Mouse (Mus musculus) common myeloid progenitor, adult 5-6 weeks (primary cell): ENCODE results near the gene Apol9a. TPM values are rescaled to one million over a fixed set of nuclear protein-coding genes. Genes with fewer than 3 reads are reported as not detected.

Experiments used
- ATAC-seq: replicated peaks from 2 replicates; pipeline ENCODE4 v1.8.0; 2016; ENCODE audit warnings: low read depth, mild to moderate bottlenecking, moderate TSS enrichment, inconsistent platforms; ENCODE audit not compliant: poor library complexity, severe bottlenecking
- total RNA-seq: library from RNA; stranded (forward); fragments of 200-1000, 187-1606 nt; gene quantifications from 2 replicates; pipeline ENCODE4 v1.2.3, GENCODE M21; 2017

Apol9a gene
- total RNA-seq, 1 experiment from 2014 or later, result not detected

GRCm38 (mm10) chr15:77379921-77380320, 31.0 kb downstream of the Apol9a start:
- no peak for ATAC-seq

GRCm38 (mm10) chr15:77377419-77377818, 33.5 kb downstream of the Apol9a start:
- no peak for ATAC-seq

GRCm38 (mm10) chr15:77376920-77377319, 34.0 kb downstream of the Apol9a start:
- no peak for ATAC-seq

GRCm38 (mm10) chr15:77370588-77370987, 40.3 kb downstream of the Apol9a start:
- ATAC-seq, result no peak

GRCm38 (mm10) chr15:77369981-77370380, 41.0 kb downstream of the Apol9a start:
- no peak for ATAC-seq

- no peak for ATAC-seq
Observed at GRCm38 (mm10) chr15:77368818-77369320, 42.1 kb downstream of the Apol9a start.

- ATAC-seq, result peak; percentile 94
Observed at GRCm38 (mm10) chr15:77368148-77368547, 42.8 kb downstream of the Apol9a start.

- no peak for ATAC-seq
Observed at GRCm38 (mm10) chr15:77367504-77367903, 43.4 kb downstream of the Apol9a start.

GRCm38 (mm10) chr15:77366706-77367484, 44.0 kb downstream of the Apol9a start:
- ATAC-seq, result peak; percentile 61

- ATAC-seq, result no peak
Observed at GRCm38 (mm10) chr15:77365700-77366570, 45.0 kb downstream of the Apol9a start.

GRCm38 (mm10) chr15:77364026-77364425, 46.9 kb downstream of the Apol9a start:
- no peak for ATAC-seq

GRCm38 (mm10) chr15:77363578-77363977, 47.4 kb downstream of the Apol9a start:
- no peak for ATAC-seq

GRCm38 (mm10) chr15:77362952-77363351, 48.0 kb downstream of the Apol9a start:
- no peak for ATAC-seq

- ATAC-seq, result no peak
Observed at GRCm38 (mm10) chr15:77359905-77360304, 51.0 kb downstream of the Apol9a start.

- no peak for ATAC-seq
Observed at GRCm38 (mm10) chr15:77359486-77359885, 51.4 kb downstream of the Apol9a start.

GRCm38 (mm10) chr15:77359084-77359483, 51.9 kb downstream of the Apol9a start:
- ATAC-seq, result no peak

GRCm38 (mm10) chr15:77358320-77359040, 52.5 kb downstream of the Apol9a start:
- peak; percentile 98 for ATAC-seq

GRCm38 (mm10) chr15:77356248-77356810, 54.6 kb downstream of the Apol9a start:
- no peak for ATAC-seq

GRCm38 (mm10) chr15:77354848-77355551, 55.9 kb downstream of the Apol9a start:
- no peak for ATAC-seq
